Mouse (Mus musculus) neural tube, embryonic 13.5 days (tissue): ENCODE results near the gene Exoc4. TPM values are rescaled to one million over a fixed set of nuclear protein-coding genes. Genes with fewer than 3 reads are reported as not detected.

Experiments
- ATAC-seq: fragments of 200-750 bp; cut with Nextera tagmentation; 2 replicates; pipeline ENCODE4 v1.8.0; 2017; ENCODE audit warnings: low read depth, mild to moderate bottlenecking, moderate TSS enrichment, moderate library complexity
- H3K27ac ChIP-seq: fragments of 300-500 bp; sonication (generic); replicated peaks from 2 replicates; pipeline ENCODE4 v1.5.1; 2015; ENCODE audit warnings: moderate library complexity, mild to moderate bottlenecking, inconsistent platforms
- H3K27me3 ChIP-seq: fragments of 300-500 bp; sonication (generic); 2 replicates; pipeline ENCODE4 v1.6.1; 2015; ENCODE audit warnings: mild to moderate bottlenecking, inconsistent platforms
- H3K36me3 ChIP-seq: fragments of 300-500 bp; sonication (generic); 2 replicates; pipeline ENCODE4 v1.6.1; 2015; ENCODE audit warnings: mild to moderate bottlenecking, inconsistent platforms
- H3K4me1 ChIP-seq: fragments of 300-500 bp; sonication (generic); replicated peaks from 2 replicates; pipeline ENCODE4 v1.6.1; 2015; ENCODE audit warnings: inconsistent platforms
- H3K4me2 ChIP-seq: fragments of 300-500 bp; sonication (generic); 2 replicates; pipeline ENCODE4 v1.6.1; 2015; ENCODE audit warnings: inconsistent platforms, mild to moderate bottlenecking, moderate library complexity
- H3K4me3 ChIP-seq: fragments of 300-500 bp; sonication (generic); 2 replicates; pipeline ENCODE4 v1.5.1; 2015; ENCODE audit warnings: mild to moderate bottlenecking, inconsistent platforms
- H3K9ac ChIP-seq: fragments of 300-500 bp; sonication (generic); 2 replicates; pipeline ENCODE4 v1.6.1; 2015; ENCODE audit warnings: moderate library complexity, mild to moderate bottlenecking, inconsistent platforms
- H3K9me3 ChIP-seq: fragments of 300-500 bp; sonication (generic); 2 replicates; pipeline ENCODE4 v1.6.1; 2016; ENCODE audit warnings: inconsistent platforms
- WGBS: fragments of 180-500 bp; shearing (Covaris S2); methylation state at CpG from one replicate; pipeline ENCODE4 v1.1.7; 2015; 5-methylcytosine and 5-hydroxymethylcytosine counted together
- polyA plus RNA-seq: library from polyadenylated mRNA; unstranded; fragments of >200 nt; fragmentation: Nextera tagmentation; extraction: Ambion mirVana; gene quantifications from 2 replicates; pipeline ENCODE4 v1.2.1, GENCODE M21; 2015

Exoc4 gene
- polyA plus RNA-seq, 1 experiment from 2014 or later: 41.6 TPM

DNA sequence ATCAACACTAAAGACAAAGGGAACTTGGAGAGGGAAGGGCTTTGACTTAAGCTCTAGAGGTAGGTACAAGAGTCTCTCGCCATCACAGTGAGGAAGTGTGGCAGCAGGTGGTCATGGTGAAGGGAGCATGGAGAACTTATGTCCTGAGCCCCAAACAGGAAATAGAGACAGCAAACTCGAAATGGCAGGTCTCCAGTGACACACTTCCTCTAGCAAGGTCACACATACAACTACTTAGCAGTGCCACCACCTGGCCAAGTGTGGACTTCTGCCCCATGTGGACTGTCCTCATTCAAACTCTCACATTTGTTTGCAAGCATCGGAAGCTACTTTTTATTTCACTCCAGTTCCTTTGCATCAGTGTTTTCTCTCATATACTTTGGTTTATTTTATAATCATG, 74.0 kb downstream of the Exoc4 start:
- Histone ChIP-seq H3K27ac (no peak overlapping the region), H3K9ac (no peak overlapping the region), H3K4me1 (no peaks in the 10 kb centered on the region), H3K9me3 (no peaks in the 10 kb centered on the region), H3K4me3 (no peak overlapping the region), H3K27me3 (no peaks in the 10 kb centered on the region), H3K4me2 (no peak overlapping the region), H3K36me3 (no peaks in the 10 kb centered on the region)
- 88% methylated on average over 3 of the region's 3 CpGs for WGBS
- ATAC-seq: no peak

DNA sequence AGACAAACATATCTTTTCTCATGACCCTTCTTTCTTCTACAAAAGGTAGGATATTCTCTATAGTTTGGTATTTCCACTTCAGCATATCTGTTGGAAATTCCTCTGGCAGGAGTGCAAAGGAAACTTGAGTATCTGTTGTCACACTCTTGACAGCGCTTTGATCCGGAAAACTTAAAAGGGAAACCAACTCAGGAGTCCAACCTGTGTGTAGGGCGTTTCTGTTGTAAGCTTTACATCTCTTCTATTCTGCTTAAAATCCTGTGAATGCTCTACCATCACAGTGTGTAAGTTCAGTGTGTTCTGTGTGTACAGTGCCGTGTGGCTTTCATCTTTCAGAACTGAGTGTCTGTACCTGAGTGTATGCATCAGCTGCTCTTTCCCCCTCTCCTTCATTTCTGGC, 74.5 kb downstream of the Exoc4 start:
- no peak overlapping the region for H3K27ac ChIP-seq
- ATAC-seq: no peak
- H3K36me3 ChIP-seq: no peaks in the 10 kb centered on the region
- no peak overlapping the region for H3K4me2 ChIP-seq
- H3K9me3 ChIP-seq: no peaks in the 10 kb centered on the region
- H3K9ac ChIP-seq: no peak overlapping the region
- H3K4me1 ChIP-seq: no peaks in the 10 kb centered on the region
- WGBS: 93% methylated on average over 4 of the region's 4 CpGs
- no peaks in the 10 kb centered on the region for H3K27me3 ChIP-seq
- no peak overlapping the region for H3K4me3 ChIP-seq

DNA sequence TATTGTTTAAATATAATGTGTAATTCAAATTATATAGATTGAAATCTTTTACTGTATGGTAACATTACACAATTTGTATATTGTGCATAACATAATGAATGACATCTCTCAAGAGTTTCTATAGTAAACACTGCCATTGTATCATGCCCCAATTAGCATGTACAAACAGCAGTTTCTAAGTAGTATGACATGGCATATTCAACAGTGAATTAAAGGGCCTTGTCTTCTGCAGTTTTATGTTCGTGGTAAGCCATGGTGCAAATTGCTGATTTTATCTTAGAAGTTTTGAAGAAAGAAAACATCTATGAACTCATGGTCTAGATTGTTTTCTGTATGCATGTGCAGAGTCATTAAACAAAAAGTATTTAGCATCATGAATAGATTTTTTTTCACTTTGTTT, 79.4 kb downstream of the Exoc4 start:
- 65% methylated on average over 1 of the region's 1 CpGs for WGBS
- no peak overlapping the region for H3K27ac ChIP-seq
- no peaks in the 10 kb centered on the region for H3K36me3 ChIP-seq
- H3K9me3 ChIP-seq: no peaks in the 10 kb centered on the region
- no peak for ATAC-seq
- H3K27me3 ChIP-seq: no peaks in the 10 kb centered on the region
- no peak overlapping the region for H3K9ac ChIP-seq
- no peaks in the 10 kb centered on the region for H3K4me1 ChIP-seq
- H3K4me2 ChIP-seq: no peak overlapping the region
- no peak overlapping the region for H3K4me3 ChIP-seq

DNA sequence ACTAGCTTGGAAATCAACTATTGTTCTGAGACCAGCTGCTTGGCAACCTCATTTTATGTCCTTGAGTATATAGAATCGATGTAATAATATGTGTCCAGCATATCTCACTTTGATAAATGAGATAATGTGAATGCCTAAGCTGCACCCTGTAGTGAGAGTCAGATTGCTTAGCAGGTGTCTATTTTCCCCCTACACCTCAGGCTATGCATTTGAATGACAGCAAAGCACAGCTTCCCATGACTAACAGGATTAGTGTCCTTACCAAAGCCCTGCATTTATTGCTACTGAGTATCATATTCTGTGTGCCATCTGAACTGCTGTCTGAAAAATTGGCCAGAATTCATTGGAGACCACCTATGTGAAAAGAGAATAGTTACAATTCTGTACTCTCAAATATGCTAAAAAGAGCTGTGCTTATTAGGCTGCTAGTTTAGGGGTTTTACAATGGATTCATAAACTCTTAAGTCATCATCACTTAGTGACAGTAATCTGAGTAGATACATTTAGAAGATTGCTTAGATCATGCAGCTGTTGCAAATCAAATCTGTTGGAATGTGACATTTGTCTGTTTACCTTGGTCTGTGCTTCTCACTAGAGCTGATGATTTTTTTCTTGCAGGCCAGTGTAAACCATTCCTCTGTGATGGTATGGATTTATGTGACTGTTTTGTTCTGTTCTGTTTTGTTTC, 98.3 kb downstream of the Exoc4 start:
- Histone ChIP-seq H3K4me3 (no peak overlapping the region), H3K9me3 (no peaks in the 10 kb centered on the region), H3K36me3 (no peaks in the 10 kb centered on the region), H3K9ac (no peak overlapping the region), H3K4me1 (peaks cover 18% of the 10 kb centered on the region), H3K27ac (no peak overlapping the region; the same call in 1 of the 2 replicates), H3K4me2 (no peak overlapping the region), H3K27me3 (no peaks in the 10 kb centered on the region)
- WGBS: 47% methylated on average over 1 of the region's 1 CpGs
- no peak for ATAC-seq

DNA sequence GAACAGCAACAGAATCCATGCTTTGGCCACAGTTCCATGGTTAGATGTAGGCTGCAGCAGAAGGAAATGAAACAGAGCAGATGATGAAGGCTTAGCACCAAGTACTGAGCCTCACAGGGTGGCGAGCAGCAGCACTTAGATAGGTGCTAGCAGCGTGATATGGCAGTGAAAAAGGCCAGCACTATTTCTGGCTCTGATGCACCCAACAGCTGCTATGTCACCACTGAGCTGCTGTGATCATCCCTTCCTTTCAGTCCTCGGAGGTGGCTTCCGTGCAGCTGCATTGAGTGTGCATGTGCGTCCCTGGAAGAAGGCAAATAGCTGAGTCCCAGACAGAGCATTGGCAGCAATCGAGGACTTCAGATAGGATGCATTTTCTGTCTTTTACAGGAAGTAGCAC, 112.7 kb downstream of the Exoc4 start:
- H3K27ac ChIP-seq: no peak overlapping the region
- no peaks in the 10 kb centered on the region for H3K4me1 ChIP-seq
- H3K9me3 ChIP-seq: no peaks in the 10 kb centered on the region
- no peak for ATAC-seq
- H3K9ac ChIP-seq: no peak overlapping the region
- H3K4me2 ChIP-seq: no peak overlapping the region
- H3K4me3 ChIP-seq: no peak overlapping the region
- no peaks in the 10 kb centered on the region for H3K27me3 ChIP-seq
- no peaks in the 10 kb centered on the region for H3K36me3 ChIP-seq
- 91% methylated on average over 6 of the region's 6 CpGs for WGBS

DNA sequence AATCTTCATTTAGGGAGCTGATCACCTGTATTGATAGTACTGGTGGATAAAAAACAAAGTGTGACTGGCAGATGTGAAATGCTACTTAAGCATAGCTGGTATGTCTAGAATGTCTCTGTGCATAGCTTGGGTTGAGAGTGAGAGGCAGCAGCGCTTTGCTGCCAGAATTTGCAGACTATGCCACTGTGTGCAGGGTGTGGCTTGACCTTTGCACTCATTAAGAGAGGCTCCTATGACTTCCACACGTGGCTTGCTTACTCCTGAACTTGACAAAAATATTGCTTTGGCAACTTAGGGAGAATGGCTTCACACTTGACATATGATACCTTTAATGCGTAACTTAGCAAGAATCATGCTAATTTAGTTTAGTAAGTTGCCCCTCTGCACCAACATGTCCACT, 131.6 kb downstream of the Exoc4 start:
- H3K4me2 ChIP-seq: no peak overlapping the region
- H3K27me3 ChIP-seq: no peaks in the 10 kb centered on the region
- H3K4me3 ChIP-seq: no peak overlapping the region
- no peaks in the 10 kb centered on the region for H3K9me3 ChIP-seq
- H3K27ac ChIP-seq: no peak overlapping the region
- no peak for ATAC-seq
- H3K4me1 ChIP-seq: no peaks in the 10 kb centered on the region
- H3K9ac ChIP-seq: no peak overlapping the region
- WGBS: 80% methylated on average over 3 of the region's 3 CpGs
- H3K36me3 ChIP-seq: no peaks in the 10 kb centered on the region

DNA sequence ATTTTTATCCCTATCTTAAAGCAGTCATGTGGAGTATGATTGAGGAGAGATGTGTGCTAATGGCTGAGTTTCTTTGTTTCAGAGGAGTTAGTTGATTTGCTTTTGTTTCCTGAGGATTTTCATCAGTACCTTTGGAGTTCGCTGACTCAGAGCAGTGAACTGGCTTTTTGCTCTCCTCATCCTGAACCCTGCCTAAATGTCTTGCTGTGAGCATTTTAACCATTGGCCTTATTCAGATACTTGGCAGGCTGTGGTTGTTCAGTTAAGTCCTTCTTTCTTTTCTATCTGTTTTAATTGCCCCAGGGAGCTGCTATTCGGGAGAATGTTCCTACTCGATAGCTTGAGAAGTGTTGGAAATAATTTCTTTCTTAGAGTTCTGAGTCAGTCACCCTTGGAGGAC, 133.3 kb downstream of the Exoc4 start:
- H3K4me3 ChIP-seq: no peak overlapping the region
- no peaks in the 10 kb centered on the region for H3K4me1 ChIP-seq
- no peak for ATAC-seq
- H3K9me3 ChIP-seq: no peaks in the 10 kb centered on the region
- H3K36me3 ChIP-seq: no peaks in the 10 kb centered on the region
- no peak overlapping the region for H3K27ac ChIP-seq
- WGBS: 58% methylated on average over 3 of the region's 3 CpGs
- no peak overlapping the region for H3K4me2 ChIP-seq
- no peak overlapping the region for H3K9ac ChIP-seq
- no peaks in the 10 kb centered on the region for H3K27me3 ChIP-seq

DNA sequence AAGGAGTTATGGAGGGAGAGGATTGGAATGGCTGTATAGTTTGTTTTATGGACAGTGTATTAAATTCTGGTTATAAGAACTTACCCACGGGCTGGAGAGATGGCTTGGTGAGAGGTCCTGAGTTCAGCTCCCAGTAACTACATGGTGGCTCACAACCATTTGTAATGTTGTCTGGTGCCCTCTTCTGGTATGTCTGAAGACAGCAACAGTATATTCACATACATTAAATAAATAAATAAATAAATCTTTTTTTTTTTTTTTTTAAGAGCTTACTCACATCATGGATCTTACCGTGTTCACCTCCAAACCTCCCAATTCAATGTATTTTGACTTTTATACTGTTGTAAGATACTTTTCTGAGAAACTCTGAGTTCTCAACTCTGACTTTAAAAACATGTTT, 143.1 kb downstream of the Exoc4 start:
- no peak for ATAC-seq
- H3K4me3 ChIP-seq: no peak overlapping the region
- 74% methylated on average over 2 of the region's 2 CpGs for WGBS
- H3K9ac ChIP-seq: no peak overlapping the region
- H3K27me3 ChIP-seq: no peaks in the 10 kb centered on the region
- H3K4me2 ChIP-seq: no peak overlapping the region
- H3K9me3 ChIP-seq: no peaks in the 10 kb centered on the region
- H3K4me1 ChIP-seq: no peaks in the 10 kb centered on the region
- no peak overlapping the region for H3K27ac ChIP-seq
- no peaks in the 10 kb centered on the region for H3K36me3 ChIP-seq

DNA sequence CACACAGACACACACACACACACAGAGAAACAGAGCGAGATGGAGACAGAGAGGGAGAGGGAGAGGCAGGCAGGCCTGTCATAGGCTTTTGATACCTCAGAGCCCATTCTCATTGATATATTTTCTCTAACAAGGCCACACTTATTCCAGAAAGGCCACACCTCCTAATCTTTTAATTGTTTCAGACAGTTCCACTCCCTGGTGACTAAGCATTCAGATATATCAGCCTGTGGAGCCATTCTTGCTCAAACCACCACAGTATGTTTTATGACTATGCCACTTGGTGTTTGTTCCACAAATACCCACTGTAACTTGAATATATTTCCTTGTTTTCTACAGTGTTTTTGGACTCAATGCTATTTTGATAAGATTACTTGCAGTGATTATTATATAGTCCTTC, 150.6 kb downstream of the Exoc4 start:
- H3K27me3 ChIP-seq: no peaks in the 10 kb centered on the region
- H3K27ac ChIP-seq: no peak overlapping the region
- no peak overlapping the region for H3K9ac ChIP-seq
- H3K9me3 ChIP-seq: no peaks in the 10 kb centered on the region
- no peak overlapping the region for H3K4me2 ChIP-seq
- no peak for ATAC-seq
- no peaks in the 10 kb centered on the region for H3K36me3 ChIP-seq
- 80% methylated on average over 1 of the region's 1 CpGs for WGBS
- H3K4me1 ChIP-seq: peaks cover 2% of the 10 kb centered on the region
- H3K4me3 ChIP-seq: no peak overlapping the region

DNA sequence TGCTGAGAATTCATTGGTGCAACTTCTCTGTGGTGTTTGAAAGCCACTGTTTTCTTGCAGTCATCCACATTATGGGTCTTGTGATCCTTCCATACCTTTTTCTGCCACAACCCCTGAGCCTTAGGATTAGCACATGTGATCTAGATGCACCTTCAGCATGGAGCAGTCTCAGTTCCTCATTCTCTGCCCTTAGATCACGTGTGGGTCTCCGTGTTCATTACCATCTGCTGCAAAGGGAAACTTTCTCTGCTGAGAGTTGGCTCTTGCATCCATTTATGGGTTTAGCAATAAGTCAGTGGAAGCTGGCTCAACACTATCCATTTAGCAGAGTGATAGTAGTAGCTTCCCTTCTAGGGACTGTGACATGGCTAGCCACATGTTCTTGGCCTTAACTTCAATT, 152.3 kb downstream of the Exoc4 start:
- 95% methylated on average over 2 of the region's 2 CpGs for WGBS
- no peak overlapping the region for H3K4me2 ChIP-seq
- no peaks in the 10 kb centered on the region for H3K27me3 ChIP-seq
- no peaks in the 10 kb centered on the region for H3K9me3 ChIP-seq
- H3K9ac ChIP-seq: no peak overlapping the region
- peaks cover 17% of the 10 kb centered on the region for H3K4me1 ChIP-seq
- ATAC-seq: no peak
- no peak overlapping the region for H3K4me3 ChIP-seq
- H3K27ac ChIP-seq: no peak overlapping the region
- no peaks in the 10 kb centered on the region for H3K36me3 ChIP-seq

DNA sequence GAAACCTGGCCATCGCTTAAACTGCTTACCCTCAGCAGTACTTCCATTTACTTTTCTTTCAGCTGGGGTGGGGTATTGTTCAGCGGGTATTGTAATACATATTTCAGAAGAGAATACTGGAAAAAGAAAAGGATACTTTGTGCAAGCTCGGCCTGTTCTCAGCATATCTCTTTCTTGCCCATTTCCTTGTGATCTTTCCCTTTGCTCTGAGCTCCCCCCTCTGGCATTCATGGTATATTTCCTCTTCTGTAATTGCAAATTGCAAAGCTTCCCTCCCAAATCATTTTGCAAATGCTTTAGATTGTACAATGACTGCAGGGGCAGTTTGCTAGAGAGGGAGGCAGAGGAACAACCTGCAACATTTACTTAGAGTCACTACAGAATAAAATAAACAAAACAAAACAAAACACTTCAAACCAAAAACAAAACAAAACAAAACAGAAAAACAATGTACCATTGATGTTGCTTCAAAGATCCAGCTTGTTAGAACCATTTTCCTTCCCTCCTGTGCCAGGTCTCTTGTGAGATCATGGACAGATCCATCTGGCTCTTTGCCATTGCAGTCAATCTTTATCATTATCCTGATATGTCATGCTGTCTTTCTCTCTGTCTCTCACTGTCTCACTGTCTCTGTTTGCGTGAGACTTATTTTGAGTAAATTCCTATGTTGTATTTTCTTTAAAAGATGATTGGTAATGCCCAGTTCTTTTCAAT, 156.8 kb downstream of the Exoc4 start:
- Histone ChIP-seq H3K36me3 (no peaks in the 10 kb centered on the region), H3K27me3 (no peaks in the 10 kb centered on the region), H3K4me1 (peaks cover 17% of the 10 kb centered on the region), H3K4me2 (no peak overlapping the region), H3K27ac (peak overlapping the region; percentile 49; the same call in 1 of the 2 replicates), H3K9ac (no peak overlapping the region), H3K4me3 (no peak overlapping the region), H3K9me3 (no peaks in the 10 kb centered on the region)
- 60% methylated on average over 4 of the region's 4 CpGs for WGBS
- no peak for ATAC-seq

DNA sequence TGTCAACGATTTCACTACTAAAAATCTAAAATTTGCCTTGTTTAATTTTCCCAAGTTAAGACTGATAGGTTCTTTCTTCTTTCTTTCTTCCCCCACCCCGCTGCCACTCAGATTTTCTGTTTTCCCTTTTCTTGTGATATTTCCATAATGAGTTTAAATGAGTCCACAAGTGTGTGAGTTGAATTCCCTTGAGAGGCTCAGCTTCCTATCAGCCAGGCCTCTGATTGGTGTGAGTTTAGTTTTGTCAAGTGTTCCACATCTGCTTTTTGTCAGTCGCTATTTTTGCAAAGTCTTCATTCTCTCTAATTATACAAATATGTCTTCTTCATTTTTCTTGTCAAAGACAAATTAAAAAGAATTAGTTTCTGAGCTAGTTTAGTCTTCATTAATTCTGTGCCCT, 160.7 kb downstream of the Exoc4 start:
- peaks cover 14% of the 10 kb centered on the region for H3K4me1 ChIP-seq
- WGBS: 87% methylated on average over 3 of the region's 3 CpGs
- H3K9ac ChIP-seq: no peak overlapping the region
- no peak for ATAC-seq
- no peak overlapping the region for H3K4me3 ChIP-seq
- no peak overlapping the region for H3K27ac ChIP-seq
- H3K27me3 ChIP-seq: no peaks in the 10 kb centered on the region
- H3K9me3 ChIP-seq: no peaks in the 10 kb centered on the region
- H3K4me2 ChIP-seq: no peak overlapping the region
- no peaks in the 10 kb centered on the region for H3K36me3 ChIP-seq

DNA sequence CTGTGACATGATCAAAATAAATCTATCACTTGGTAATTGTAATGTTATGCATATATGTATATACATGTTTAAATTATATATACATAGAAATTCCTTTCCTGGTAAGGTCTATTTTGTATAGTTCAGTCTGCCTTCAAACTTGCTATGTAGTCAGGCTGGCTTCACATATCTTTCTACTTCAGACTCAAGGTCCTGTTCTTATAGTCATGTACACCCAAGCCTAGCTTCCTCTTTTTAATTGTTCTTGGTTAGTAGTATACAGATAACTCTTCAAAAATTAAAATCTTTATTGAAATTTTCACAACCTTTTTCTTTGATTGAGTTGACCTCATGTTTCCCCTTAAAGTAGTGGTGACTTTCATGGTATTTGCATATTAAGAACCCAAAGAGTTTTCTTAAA, 176.1 kb downstream of the Exoc4 start:
- Histone ChIP-seq H3K4me3 (no peak overlapping the region), H3K4me2 (no peak overlapping the region), H3K27me3 (no peaks in the 10 kb centered on the region), H3K9ac (no peak overlapping the region), H3K36me3 (no peaks in the 10 kb centered on the region), H3K9me3 (no peaks in the 10 kb centered on the region), H3K27ac (no peak overlapping the region), H3K4me1 (no peaks in the 10 kb centered on the region)
- ATAC-seq: no peak
